Mouse (Mus musculus) intestine, embryonic 14.5 days (tissue): Measurements from ENCODE around the gene Gja5. TPM values are rescaled to one million over a fixed set of nuclear protein-coding genes. Genes with fewer than 3 reads are reported as not detected.

Experiments
- ATAC-seq: fragments of 200-750 bp; cut with Nextera tagmentation; replicated peaks from 2 replicates; pipeline ENCODE4 v1.8.0; 2017; ENCODE audit warnings: low read depth, moderate number of reproducible peaks, moderate TSS enrichment, moderate library complexity; ENCODE audit not compliant: low FRiP score, low TSS enrichment
- DNase-seq: peaks from one replicate; pipeline ENCODE4 v3.0.0-alpha.2; 2018; ENCODE audit warnings: low spot score
- H3K27ac ChIP-seq: fragments of 300-500 bp; sonication (generic); 2 replicates; pipeline ENCODE4 v1.5.1; 2014; ENCODE audit warnings: low read depth, mild to moderate bottlenecking, control low read depth
- H3K27me3 ChIP-seq: fragments of 300-500 bp; sonication (generic); replicated peaks from 2 replicates; pipeline ENCODE4 v1.6.1; 2014; ENCODE audit warnings: low read length, control low read depth; ENCODE audit not compliant: control insufficient read depth, insufficient read depth
- H3K36me3 ChIP-seq: fragments of 300-500 bp; sonication (generic); 2 replicates; pipeline ENCODE4 v1.6.1; 2014; ENCODE audit warnings: low read length, control low read depth; ENCODE audit not compliant: control insufficient read depth, insufficient read depth
- H3K4me1 ChIP-seq: fragments of 300-500 bp; sonication (generic); replicated peaks from 2 replicates; pipeline ENCODE4 v1.6.1; 2014; ENCODE audit warnings: low read length, control low read depth, mixed read lengths; ENCODE audit not compliant: control insufficient read depth, insufficient read depth
- H3K4me2 ChIP-seq: fragments of 300-500 bp; sonication (generic); 2 replicates; pipeline ENCODE4 v1.6.1; 2014; ENCODE audit warnings: low read length
- H3K4me3 ChIP-seq: fragments of 300-500 bp; sonication (generic); 2 replicates; pipeline ENCODE4 v1.5.1; 2014; ENCODE audit warnings: low read depth, low read length, control low read depth, mixed read lengths
- H3K9ac ChIP-seq: fragments of 300-500 bp; sonication (generic); 2 replicates; pipeline ENCODE4 v1.6.1; 2014; ENCODE audit warnings: mild to moderate bottlenecking, low read length
- H3K9me3 ChIP-seq: fragments of 300-500 bp; sonication (generic); 2 replicates; pipeline ENCODE4 v1.6.1; 2016; ENCODE audit warnings: low read length, control low read depth; ENCODE audit not compliant: control insufficient read depth
- WGBS: fragments of 180-500 bp; shearing (Covaris S2); extraction: QIAGEN DNeasy Blood & Tissue Kit; methylation state at CpG from one replicate; pipeline ENCODE4 v1.1.7; 2014; 5-methylcytosine and 5-hydroxymethylcytosine counted together
- polyA plus RNA-seq: library from polyadenylated mRNA; unstranded; fragments of >200 nt; fragmentation: Nextera tagmentation; extraction: Ambion mirVana; gene quantifications from 2 replicates; pipeline ENCODE4 v1.2.1, GENCODE M21; 2014

Gja5 gene
- polyA plus RNA-seq, 1 experiment from 2014 or later = 5.2 TPM

- 61% methylated on average over 1 of the region's 1 CpGs for WGBS
- no peaks in the 10 kb centered on the region for H3K9me3 ChIP-seq
- ATAC-seq (no peak), DNase-seq (no peak)
- no peak overlapping the region for H3K27ac ChIP-seq
- H3K4me3 ChIP-seq = no peak overlapping the region
- H3K4me2 ChIP-seq = no peak overlapping the region
- H3K4me1 ChIP-seq = no peaks in the 10 kb centered on the region
- no peaks in the 10 kb centered on the region for H3K27me3 ChIP-seq
- no peaks in the 10 kb centered on the region for H3K36me3 ChIP-seq
- no peak overlapping the region for H3K9ac ChIP-seq
Observed at GRCm38 (mm10) chr3:97104696-97105430, 200.4 kb downstream of the Gja5 start.

- H3K27me3 ChIP-seq = no peaks in the 10 kb centered on the region
- H3K9me3 ChIP-seq = no peaks in the 10 kb centered on the region
- H3K4me2 ChIP-seq = no peak overlapping the region
- no peak for ATAC-seq
- no peak for DNase-seq
- no peak overlapping the region for H3K4me3 ChIP-seq
- no peak overlapping the region for H3K27ac ChIP-seq
- no peak overlapping the region for H3K9ac ChIP-seq
- H3K36me3 ChIP-seq = no peaks in the 10 kb centered on the region
- no peaks in the 10 kb centered on the region for H3K4me1 ChIP-seq
- WGBS = 83% methylated on average over 6 of the region's 6 CpGs
Observed at GRCm38 (mm10) chr3:97117511-97117910, 213.0 kb downstream of the Gja5 start.

GRCm38 (mm10) chr3:97118313-97118712 lies 213.8 kb downstream of the Gja5 start:
- Histone ChIP-seq H3K27me3 (no peaks in the 10 kb centered on the region), H3K4me1 (no peaks in the 10 kb centered on the region), H3K9ac (no peak overlapping the region), H3K27ac (no peak overlapping the region), H3K4me2 (no peak overlapping the region), H3K4me3 (no peak overlapping the region), H3K36me3 (no peaks in the 10 kb centered on the region), H3K9me3 (no peaks in the 10 kb centered on the region)
- no peak for ATAC-seq
- DNase-seq = no peak
- 59% methylated on average over 12 of the region's 12 CpGs for WGBS

GRCm38 (mm10) chr3:97124193-97124592 lies 219.7 kb downstream of the Gja5 start:
- Histone ChIP-seq H3K27me3 (no peaks in the 10 kb centered on the region), H3K27ac (no peak overlapping the region), H3K9me3 (no peaks in the 10 kb centered on the region), H3K9ac (no peak overlapping the region), H3K4me3 (no peak overlapping the region), H3K4me2 (no peak overlapping the region), H3K4me1 (no peaks in the 10 kb centered on the region), H3K36me3 (no peaks in the 10 kb centered on the region)
- no peak for ATAC-seq
- DNase-seq = no peak
- WGBS = 47% methylated on average over 7 of the region's 7 CpGs

Other genes with a start within 250 kb of the Gja5 start
- gene Ankrd35, start 234.6 kb upstream of the Gja5 start, polyA plus RNA-seq = 0.20 and 0.38 TPM in 2 replicates
- 35.5 and 40.0 TPM in 2 replicates for gene Pias3, start 208.3 kb upstream of the Gja5 start, polyA plus RNA-seq
- 6.3 and 7.5 TPM in 2 replicates for gene Nudt17, start 196.1 kb upstream of the Gja5 start, polyA plus RNA-seq
- 34.5 and 38.5 TPM in 2 replicates for gene Polr3c, start 177.1 kb upstream of the Gja5 start, polyA plus RNA-seq
- gene Rnf115, start 177.0 kb upstream of the Gja5 start, polyA plus RNA-seq = 44.6 and 47.2 TPM in 2 replicates
- 1.1 and 1.3 TPM in 2 replicates for gene Pdzk1, start 75.4 kb upstream of the Gja5 start, polyA plus RNA-seq
- gene Cd160, start 75.3 kb upstream of the Gja5 start, polyA plus RNA-seq = 0.77 and 0.79 TPM in 2 replicates
- 51.1 and 52.0 TPM in 2 replicates for gene Gpr89, start 653 bp downstream of the Gja5 start, polyA plus RNA-seq
- not detected in 2 replicates for gene Gja8, start 21.3 kb downstream of the Gja5 start, polyA plus RNA-seq